Mouse (Mus musculus): ENCODE measurements around the gene Tjp2.
"Not testable (repeated sequence)": the region's sequence is repeated elsewhere in the genome, so short reads cannot be mapped to it uniquely, and the experiment has no call there.

DNA sequence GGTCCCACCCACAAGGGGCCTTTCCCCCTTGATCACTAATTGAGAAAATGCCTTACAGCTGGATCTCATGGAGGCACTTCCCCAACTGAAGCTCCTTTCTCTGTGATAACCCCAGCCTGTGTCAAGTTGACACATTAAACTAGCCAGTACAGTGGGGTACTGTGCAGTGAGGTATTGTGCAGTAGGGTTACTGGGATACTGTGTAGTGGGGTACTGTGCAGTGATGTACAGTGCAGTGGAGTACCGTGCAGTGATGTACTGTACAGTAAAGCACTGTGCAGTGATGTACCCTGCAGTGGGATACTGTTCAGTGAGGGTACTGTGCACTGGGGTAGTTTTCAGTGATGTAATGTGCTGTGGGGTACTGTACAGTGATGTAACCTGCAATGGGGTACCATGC, 7.5 kb upstream of the Tjp2 start:
- TF ChIP-seq CTCF (IDR thresholded peaks at IDR 0.05; ENCODE audit: borderline replicate concordance, extremely low read depth, insufficient read depth, insufficient read length); POLR2A (IDR thresholded peaks at IDR 0.05; ENCODE audit: borderline replicate concordance, extremely low read depth, insufficient read depth, insufficient read length, poor library complexity, severe bottlenecking): not testable (repeated sequence)
